Mouse (Mus musculus): ENCODE results near the gene Tsc2.

Gene Tsc2

DNA sequence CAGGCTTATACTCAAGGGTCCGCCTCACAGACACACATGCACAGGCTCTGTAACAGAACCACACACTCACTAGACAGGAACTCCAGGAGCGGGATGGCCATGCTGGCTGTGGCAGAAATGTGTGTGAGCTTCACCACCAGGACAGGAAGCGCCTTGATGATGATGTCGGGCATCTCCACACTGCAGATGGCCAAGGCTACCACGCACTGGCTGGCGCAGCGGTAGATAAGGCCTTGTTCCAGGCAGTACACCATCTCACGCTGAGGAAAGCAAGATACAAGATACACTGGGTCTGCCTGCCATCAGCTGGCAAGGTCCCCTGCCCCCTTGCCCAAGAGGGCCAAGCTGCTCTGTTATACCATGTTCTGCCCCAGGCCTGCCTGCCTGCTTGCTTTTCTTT lies 23.6 kb downstream of the Tsc2 start:
- no peak for DNase-seq (ENCODE audit: low read depth, low spot score)

- DNase-seq (ENCODE audit: low read depth, low spot score): no peak
These were observed 24.1 kb downstream of the Tsc2 start for GRCm38 (mm10) chr17:24608370-24608769.

GRCm38 (mm10) chr17:24604557-24604956 lies 27.9 kb downstream of the Tsc2 start:
- DNase-seq (ENCODE audit: low read depth, low spot score): no peak

DNA sequence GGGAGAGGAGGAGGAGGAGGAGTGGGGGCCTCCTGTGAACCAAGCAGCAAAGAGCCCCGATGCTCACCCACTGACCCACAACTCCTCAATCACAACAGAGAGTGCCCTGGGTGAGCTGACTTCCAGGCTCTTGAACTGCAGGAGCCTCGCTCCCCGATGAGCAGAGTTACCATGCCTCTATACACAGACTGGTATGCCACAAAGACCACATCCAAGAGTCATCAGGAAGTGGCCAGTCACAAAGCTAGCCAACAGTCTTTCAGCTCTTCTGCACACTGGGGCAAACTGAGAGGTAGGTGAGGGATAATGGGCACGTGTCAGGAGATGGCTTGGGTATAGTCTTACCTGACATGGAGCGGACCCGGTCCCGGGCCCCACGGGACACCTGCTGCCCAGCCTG lies 28.5 kb downstream of the Tsc2 start:
- no peak for DNase-seq (ENCODE audit: low read depth, low spot score)

- no peak for DNase-seq (ENCODE audit: low read depth, low spot score)
These were observed 31.9 kb downstream of the Tsc2 start for GRCm38 (mm10) chr17:24600502-24600901.

DNA sequence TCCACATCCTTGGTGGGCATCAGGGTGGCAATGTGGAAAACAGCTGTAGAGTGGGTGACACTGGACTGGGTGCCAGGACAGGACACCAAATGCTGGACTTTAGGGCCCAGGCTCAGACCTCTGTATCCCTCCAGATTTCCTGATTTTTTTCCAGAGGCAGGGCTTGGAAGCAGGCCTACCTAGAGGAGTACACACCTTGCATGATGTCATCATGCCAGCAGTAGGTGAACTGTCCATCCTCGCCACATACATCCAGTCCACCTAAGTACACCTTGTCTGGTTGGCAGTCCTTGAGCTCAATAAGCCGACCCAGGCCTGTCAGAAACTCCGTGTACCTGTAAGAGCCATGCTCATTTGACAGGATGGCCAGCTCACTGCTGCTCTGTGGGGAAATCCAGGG lies 34.4 kb downstream of the Tsc2 start:
- DNase-seq (ENCODE audit: low read depth, low spot score): no peak

DNA sequence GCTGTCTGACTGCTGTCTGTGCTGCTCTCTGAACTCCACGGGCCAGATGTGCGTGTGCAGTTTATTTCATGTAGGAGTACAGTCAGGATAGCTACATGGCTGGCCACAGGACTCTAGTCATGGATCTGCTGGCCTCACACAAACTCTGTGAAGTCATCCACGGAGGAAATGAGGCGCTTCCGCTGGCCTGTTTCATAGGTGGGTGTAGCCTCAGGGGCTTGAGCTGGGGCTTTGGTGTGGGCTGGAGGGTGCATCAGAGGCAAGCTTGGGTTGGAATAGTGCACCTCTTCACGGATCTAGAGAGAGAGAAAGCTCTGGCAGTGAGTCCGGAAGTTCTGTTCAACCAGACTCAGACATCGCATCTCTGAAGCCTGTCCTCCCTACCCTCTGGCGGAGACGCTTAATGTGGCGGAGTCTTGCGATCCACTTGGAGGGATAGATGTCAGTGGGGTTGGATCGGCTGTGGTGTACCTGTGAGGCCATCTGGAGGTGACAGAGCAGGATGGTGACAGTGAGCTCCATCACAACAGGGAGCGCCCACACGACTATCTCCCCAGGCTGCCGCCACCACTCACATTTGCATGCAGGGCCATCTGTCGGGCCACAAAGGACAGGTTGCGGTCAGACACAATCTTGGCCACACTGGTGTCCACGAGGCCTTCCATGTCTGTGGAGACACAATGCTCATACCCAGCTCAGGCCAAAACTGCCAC lies 35.8 kb downstream of the Tsc2 start:
- DNase-seq (ENCODE audit: low read depth, low spot score): no peak

DNA sequence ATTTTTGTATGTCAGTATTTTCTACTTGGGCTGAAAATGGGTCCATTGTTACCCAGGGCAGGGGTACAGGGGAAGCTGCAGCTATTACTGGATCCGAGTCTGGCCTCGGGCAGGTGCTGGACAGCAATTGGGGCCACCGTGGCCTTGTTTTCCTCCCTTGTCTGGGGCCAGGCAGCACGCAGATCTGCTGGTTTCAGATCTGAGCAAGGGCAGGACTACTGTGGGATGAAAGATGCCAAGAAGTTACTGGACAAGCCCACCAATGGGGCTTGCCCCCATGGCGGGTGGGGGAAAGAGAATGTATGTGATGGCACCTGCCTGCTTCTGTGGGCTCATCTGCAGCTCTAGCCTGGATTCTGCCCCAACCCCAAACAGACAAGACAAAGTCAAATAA lies 36.4 kb downstream of the Tsc2 start:
- DNase-seq (ENCODE audit: low read depth, low spot score): no peak

DNA sequence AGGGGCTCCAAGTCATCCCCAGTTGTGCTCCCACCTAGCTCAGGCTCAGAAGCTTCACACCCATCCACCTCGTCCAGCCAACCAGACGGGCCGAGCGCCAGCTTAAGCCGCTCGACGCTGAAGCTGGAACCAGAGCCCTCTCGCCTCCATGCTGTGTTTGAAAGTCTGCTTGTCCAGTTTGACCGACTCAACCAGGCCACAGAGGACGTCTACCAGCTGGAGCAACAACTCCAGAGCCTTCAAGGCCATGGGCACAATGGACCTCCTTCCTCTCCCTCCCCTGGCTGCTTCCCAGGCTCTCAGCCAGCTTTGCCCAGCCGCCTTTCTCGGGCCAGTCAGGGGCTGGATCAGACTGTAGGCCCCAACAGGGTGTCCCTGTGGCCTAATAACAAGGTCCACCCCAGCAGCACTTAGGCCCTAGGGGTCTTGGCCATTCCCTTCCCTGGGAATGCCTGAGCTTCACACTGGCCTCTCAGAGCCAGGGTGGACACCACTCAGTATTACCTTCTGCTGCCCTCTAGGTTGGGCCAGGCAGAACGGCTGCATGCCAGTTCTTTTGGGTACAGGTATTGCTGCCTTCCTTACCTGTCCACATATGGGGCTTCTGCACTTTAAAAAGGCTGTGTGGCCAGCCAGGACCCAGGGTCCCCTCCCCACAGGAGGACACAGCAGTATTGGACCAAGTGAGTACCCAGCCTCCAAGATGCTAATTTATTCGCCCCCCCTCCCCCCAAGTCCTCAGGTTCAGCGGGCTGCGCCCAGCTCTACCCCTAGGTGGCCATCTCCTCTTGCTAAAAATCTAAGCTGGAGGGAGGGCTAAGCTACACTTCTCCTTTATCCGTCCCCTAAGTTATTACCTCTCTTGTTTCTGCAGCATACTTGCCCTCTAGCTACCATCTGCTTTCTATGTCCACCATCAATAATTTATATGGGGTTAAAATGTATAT lies 37.0 kb downstream of the Tsc2 start:
- peak; percentile 22 for DNase-seq (ENCODE audit: low read depth, low spot score)

- DNase-seq (ENCODE audit: low read depth, low spot score): no peak
These were observed 38.2 kb downstream of the Tsc2 start for GRCm38 (mm10) chr17:24593992-24594890.

DNA sequence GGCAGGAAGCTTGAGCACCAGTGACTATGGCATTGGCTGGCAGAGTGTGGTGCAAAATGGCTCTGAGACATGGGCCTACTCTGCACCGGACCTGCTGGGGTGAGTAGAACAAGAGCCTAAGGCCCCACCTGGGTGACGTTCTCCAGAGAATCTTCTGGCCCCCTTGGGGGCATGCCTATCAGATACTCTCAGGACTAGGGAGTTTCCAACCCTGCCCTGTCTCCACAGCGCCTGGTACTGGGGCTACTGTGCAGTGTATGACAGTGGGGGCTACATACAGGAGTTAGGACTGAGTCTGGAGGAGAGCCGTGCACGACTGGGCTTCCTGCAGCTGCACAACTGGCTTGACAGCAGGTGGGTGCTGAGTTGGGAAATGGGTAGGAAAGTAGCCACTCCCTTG lies 39.2 kb downstream of the Tsc2 start:
- no peak for DNase-seq (ENCODE audit: low read depth, low spot score)

DNA sequence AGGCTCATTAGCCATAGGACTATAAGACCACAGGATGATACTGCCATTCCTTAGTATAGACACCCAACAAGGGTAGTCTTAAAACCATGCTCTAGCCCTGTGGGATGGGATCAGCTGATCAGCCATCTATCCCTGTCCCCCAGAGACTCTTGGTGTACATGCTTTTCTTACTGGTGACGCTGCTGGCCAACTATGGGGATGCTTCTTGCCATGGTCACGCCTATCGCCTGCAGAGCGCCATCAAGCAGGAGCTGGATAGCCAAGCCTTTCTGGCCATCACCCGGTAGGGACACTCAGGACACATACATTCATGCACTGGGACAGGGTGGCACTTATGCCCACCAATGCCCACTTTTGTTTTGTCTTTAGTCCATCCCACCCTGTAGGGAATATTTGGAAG lies 40.7 kb downstream of the Tsc2 start:
- no peak for DNase-seq (ENCODE audit: low read depth, low spot score)

DNA sequence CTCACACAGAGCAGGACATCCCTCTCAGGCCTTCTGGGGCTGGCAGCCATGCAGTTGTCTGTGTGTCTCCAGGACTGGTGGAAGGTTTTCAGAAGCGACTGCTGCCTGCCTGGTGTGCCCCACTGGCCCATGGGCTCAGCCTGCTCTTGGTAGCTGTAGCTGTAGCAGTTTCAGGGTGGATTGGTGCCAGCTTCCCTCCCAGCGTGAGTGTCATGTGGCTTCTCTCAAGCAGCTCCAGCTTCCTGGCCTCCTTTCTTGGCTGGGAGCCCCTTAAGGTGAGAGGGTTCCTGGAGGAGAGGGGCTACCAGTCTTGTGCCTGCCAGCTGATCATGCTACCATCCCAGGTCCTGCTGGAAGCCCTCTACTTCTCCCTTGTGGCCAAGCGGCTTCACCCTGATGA lies 41.5 kb downstream of the Tsc2 start:
- no peak for DNase-seq (ENCODE audit: low read depth, low spot score)

- DNase-seq (ENCODE audit: low read depth, low spot score): no peak
These were observed 45.9 kb downstream of the Tsc2 start for GRCm38 (mm10) chr17:24586532-24586931.

GRCm38 (mm10) chr17:24584520-24584919 lies 47.9 kb downstream of the Tsc2 start:
- DNase-seq (ENCODE audit: low read depth, low spot score): no peak

DNA sequence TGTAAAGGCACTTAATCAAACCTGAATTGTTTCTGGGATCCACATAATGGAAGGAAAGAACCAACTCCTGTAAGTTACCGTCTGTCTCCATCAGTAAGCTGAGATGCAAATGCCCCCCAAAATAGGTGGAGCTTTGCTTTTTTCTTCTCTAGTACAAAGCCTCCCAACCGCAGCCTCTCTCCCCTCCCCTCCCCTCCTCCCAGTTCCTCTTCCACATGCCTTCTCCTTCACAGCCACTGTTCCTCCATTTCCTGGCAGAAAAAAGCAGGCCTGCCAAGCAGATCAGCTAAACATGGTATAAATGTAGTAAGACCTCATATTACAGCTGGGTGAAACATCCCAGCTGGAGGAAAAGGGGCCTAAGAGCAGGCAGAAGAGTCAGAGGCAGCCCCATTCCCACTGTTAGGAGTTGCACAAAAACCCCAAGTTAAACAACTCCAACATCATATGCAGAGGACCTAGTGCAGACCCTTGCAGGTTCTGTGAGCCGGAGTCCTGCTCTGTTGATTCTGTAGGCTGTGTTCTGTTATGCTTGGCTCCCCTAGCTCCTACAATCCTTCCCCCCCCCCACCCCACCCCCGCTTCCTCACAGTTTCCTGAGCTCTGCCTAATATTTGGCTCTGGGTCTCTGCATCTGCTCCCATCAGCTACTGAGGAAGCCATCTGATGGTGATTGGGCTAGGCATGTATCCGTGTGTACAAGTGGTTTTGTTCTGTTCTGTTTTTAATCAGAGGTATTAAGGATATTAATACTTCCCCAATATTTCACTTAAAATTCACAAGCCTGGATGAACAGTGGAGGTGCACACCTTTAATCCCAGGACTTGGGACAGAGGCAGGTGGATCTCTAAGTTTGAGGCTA lies 48.6 kb downstream of the Tsc2 start:
- no peak for DNase-seq (ENCODE audit: low read depth, low spot score)

- DNase-seq (ENCODE audit: low read depth, low spot score): no peak
These were observed 52.1 kb downstream of the Tsc2 start for GRCm38 (mm10) chr17:24580287-24580686.

DNA sequence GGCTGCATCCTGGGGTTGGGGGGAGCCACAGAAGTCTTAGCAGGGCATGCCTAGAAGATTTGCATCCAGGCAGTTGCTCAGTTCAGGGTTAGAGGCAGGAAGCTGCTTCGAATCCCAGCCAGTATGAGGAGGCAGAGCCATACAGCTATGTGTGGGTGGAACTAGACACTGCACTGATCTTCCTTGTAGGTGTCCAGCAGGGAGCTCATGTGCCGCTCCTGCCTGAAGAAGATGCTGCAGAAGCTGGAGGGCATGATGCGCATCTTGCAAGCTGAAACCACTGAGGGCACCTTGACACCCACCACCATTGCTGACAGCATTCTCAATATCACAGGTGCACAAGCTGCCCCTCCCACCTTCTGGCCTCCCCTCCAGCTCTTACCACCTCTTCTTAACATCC lies 52.9 kb downstream of the Tsc2 start:
- DNase-seq (ENCODE audit: low read depth, low spot score): no peak

DNA sequence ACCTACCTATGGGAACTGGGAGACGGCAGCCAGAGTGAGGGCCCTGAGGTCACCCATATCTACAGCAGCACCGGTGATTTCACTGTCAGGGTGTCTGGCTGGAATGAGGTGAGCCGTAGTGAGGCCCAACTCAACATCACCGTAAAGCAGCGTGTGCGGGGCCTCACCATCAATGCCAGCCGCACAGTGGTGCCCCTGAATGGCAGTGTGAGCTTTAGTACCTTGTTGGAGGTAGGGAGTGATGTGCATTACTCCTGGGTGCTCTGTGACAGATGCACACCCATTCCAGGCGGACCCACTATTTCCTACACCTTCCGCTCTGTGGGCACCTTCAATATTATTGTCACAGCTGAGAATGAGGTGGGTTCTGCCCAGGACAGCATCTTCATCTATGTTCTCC lies 58.6 kb downstream of the Tsc2 start:
- DNase-seq (ENCODE audit: low read depth, low spot score): no peak

DNA sequence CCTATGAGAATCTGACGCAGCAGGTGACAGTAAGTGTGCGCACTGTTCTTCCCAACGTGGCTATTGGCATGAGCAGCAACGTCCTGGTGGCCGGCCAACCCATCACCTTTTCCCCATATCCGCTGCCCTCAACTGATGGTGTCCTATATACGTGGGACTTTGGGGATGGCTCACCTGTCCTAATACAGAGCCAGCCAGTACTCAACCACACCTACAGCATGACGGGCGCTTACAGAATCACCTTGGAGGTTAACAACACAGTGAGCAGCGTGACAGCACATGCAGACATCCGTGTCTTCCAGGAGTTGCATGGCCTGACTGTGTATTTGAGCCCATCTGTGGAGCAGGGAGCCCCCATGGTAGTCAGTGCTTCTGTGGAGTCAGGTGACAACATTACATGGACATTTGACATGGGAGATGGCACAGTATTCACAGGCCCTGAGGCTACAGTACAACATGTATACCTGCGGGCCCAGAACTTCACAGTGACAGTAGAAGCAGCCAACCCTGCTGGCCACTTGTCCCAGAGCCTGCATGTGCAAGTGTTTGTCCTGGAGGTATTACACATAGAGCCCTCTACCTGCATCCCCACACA lies 59.7 kb downstream of the Tsc2 start:
- no peak for DNase-seq (ENCODE audit: low read depth, low spot score)

DNA sequence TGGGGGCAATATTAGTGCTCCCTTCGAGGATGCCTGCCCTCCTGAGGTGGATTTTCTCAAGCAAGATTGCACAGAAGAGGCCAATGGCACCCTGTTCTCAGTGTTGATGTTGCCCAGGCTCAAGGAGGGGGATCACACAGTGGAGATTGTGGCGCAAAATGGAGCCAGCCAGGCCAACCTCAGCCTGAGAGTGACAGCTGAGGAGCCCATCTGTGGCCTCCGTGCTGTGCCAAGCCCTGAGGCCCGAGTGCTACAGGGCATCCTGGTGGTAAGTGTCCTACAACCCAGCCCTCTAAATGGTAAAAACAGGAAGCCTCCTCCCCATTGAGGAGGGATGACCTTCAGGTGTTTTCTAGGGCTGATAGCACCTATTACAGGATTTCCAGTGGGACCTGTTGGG lies 62.6 kb downstream of the Tsc2 start:
- no peak for DNase-seq (ENCODE audit: low read depth, low spot score)

Data from mesoderm, embryonic 11.5 days (tissue).